Mouse (Mus musculus): ENCODE measurements around the gene Sdha.

DNA sequence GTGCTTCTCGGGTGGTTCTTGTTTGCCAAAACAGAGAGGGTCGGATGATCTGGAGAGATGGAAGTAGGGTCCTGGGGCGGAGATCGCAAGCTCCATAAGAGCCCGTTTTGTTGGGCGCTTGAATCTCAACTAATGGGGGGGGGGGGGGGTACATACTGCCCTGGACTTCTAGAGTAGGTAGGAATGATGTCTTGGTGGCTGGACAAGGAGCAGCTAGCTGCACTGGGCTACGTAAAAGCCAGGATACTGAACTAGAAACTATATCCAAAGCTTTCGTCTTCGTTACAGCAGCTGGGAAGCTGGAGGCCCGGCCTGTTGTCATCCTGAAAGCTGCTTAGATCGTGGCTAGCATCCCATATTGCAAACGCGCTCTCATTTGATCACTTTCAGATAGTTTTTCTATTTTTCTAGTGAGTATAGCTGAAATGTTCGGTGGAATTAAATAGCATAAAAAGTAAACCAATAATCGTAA, 391 bp upstream of the Sdha start:
- TF ChIP-seq CTCF (conservative IDR thresholded peaks at IDR 0.05; ENCODE audit: low read length) (no peak), POU5F1 (IDR thresholded peaks at IDR 0.05; ENCODE audit: borderline replicate concordance, low read length) (no peak), NANOG (IDR thresholded peaks at IDR 0.05; ENCODE audit: borderline replicate concordance, low read length) (no peak)

Measured in E14TG2a.4 (cell line).